Mouse (Mus musculus) MEL (cell line): ENCODE data around the gene Dnm2.
A peak's percentile ranks its signal among the peaks of the same experiment; 100 is the strongest.

ENCODE experiments used
- CTCF ChIP-seq, 3 experiments: IDR thresholded peaks in 2 of 3; conservative IDR thresholded peaks in 1 of 3; 2 replicates each; pipeline ENCODE4 v1.5.1; 2011 to 2012; ENCODE audit warnings: low read length in 3 of 3, low read depth in 2 of 3, mild to moderate bottlenecking in 2 of 3, improper control_type of control experiment in 1 of 3, inconsistent platforms in 1 of 3, mixed read lengths in 1 of 3, moderate library complexity in 1 of 3; ENCODE audit not compliant: control insufficient read depth in 1 of 3, insufficient read depth in 1 of 3, poor library complexity in 1 of 3, severe bottlenecking in 1 of 3
- ELF1 ChIP-seq: IDR thresholded peaks from 2 replicates; pipeline ENCODE4 v1.6.1; 2014; ENCODE audit warnings: low read depth, mild to moderate bottlenecking, inconsistent platforms, low read length, improper control_type of control experiment, moderate library complexity
- EP300 ChIP-seq, 2 experiments: IDR thresholded peaks; 2 replicates each; pipeline ENCODE4 v1.6.1; 2011; ENCODE audit warnings: improper control_type of control experiment in 2 of 2, low read length in 2 of 2, low read depth in 1 of 2, mild to moderate bottlenecking in 1 of 2
- GABPA ChIP-seq: IDR thresholded peaks from 2 replicates; pipeline ENCODE4 v1.6.1; 2012; ENCODE audit warnings: low read depth, mild to moderate bottlenecking, inconsistent platforms, low read length, improper control_type of control experiment, moderate library complexity
- MAX ChIP-seq: IDR thresholded peaks from 2 replicates; pipeline ENCODE4 v1.6.1; 2011; ENCODE audit warnings: low read length, improper control_type of control experiment
- NELFE ChIP-seq: IDR thresholded peaks from 2 replicates; pipeline ENCODE4 v1.6.1; 2011; ENCODE audit warnings: low read depth, low read length, improper control_type of control experiment
- POLR2A ChIP-seq, 2 experiments: IDR thresholded peaks; 2 replicates each; pipeline ENCODE4 v1.6.1; 2011 to 2012; ENCODE audit warnings: low read length in 2 of 2, mild to moderate bottlenecking in 2 of 2, control low read depth in 1 of 2, improper control_type of control experiment in 1 of 2, low read depth in 1 of 2, moderate library complexity in 1 of 2; ENCODE audit not compliant: control insufficient read depth in 1 of 2, insufficient read depth in 1 of 2, poor library complexity in 1 of 2
- POLR2AphosphoS2 ChIP-seq: IDR thresholded peaks from 2 replicates; pipeline ENCODE4 v1.6.1; 2011; ENCODE audit warnings: low read length, improper control_type of control experiment
- RCOR1 ChIP-seq: IDR thresholded peaks from 2 replicates; pipeline ENCODE4 v1.6.1; 2012; ENCODE audit warnings: low read depth, mild to moderate bottlenecking, inconsistent platforms, low read length, improper control_type of control experiment
- USF2 ChIP-seq, 2 experiments: IDR thresholded peaks; 2 replicates each; pipeline ENCODE4 v1.6.1; 2011 to 2012; ENCODE audit warnings: improper control_type of control experiment in 2 of 2, low read length in 2 of 2, borderline replicate concordance in 1 of 2, inconsistent platforms in 1 of 2, low read depth in 1 of 2, mild to moderate bottlenecking in 1 of 2; ENCODE audit not compliant: insufficient read depth in 1 of 2
- ZC3H11A ChIP-seq: IDR thresholded peaks from 2 replicates; pipeline ENCODE4 v1.6.1; 2012; ENCODE audit warnings: low read depth, mild to moderate bottlenecking, inconsistent platforms, low read length, improper control_type of control experiment
- ZMIZ1 ChIP-seq: IDR thresholded peaks from 2 replicates; pipeline ENCODE4 v1.6.1; 2012; ENCODE audit warnings: low read depth, mild to moderate bottlenecking, inconsistent platforms, low read length, improper control_type of control experiment, moderate library complexity
- ZNF384 ChIP-seq: IDR thresholded peaks from 2 replicates; pipeline ENCODE4 v1.6.1; 2012; ENCODE audit warnings: low read depth, mild to moderate bottlenecking, inconsistent platforms, low read length, improper control_type of control experiment

DNA sequence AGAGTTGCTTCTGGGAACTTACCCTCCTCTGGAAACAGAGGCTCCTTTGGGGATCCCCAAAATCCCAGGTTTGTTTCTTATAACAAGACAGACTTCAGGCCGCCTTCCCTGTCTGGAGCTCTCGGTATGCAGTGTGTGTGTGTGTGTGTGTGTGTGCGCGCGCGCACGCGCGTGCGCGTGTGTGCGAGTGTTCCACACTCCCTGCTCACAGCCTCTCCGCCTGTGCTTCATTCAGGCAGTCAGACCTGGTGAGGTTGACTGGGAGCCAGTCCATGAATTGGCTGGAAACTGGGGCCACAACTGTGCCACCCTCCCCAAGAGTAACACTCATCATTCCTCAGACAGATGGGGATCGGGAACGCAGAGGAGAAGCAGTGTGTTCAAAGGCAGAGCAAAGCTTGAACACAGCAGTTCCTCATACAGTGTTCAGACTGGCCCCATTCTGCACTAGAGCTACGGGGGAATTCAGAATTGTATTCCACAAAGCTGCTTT, 72.4 kb downstream of the Dnm2 start:
- TF ChIP-seq ZC3H11A, result no peak
- no peak for TF ChIP-seq MAX
- no peak for TF ChIP-seq GABPA
- no peak for TF ChIP-seq NELFE
- TF ChIP-seq POLR2AphosphoS2, result 0 out of 2 replicates have a peak, but pooled peaks have one; percentile 11
- no peak; a peak in 1 of 4 replicates for TF ChIP-seq POLR2A (IDR thresholded peaks at IDR 0.05; ENCODE audit: control insufficient read depth in 1 of 2, insufficient read depth in 1 of 2, low read depth in 1 of 2, low read length in 2 of 2, poor library complexity in 1 of 2)
- no peak for TF ChIP-seq ZNF384
- TF ChIP-seq CTCF (IDR thresholded peaks at IDR 0.05 in 2 of 3, conservative IDR thresholded peaks at IDR 0.05 in 1 of 3; ENCODE audit: control insufficient read depth in 1 of 3, insufficient read depth in 1 of 3, low read depth in 2 of 3, low read length in 3 of 3, poor library complexity in 1 of 3, severe bottlenecking in 1 of 3), result no peak
- TF ChIP-seq ELF1, result no peak
- TF ChIP-seq EP300 (IDR thresholded peaks at IDR 0.05; ENCODE audit: low read depth in 1 of 2, low read length in 2 of 2), result no peak
- no peak for TF ChIP-seq ZMIZ1
- TF ChIP-seq RCOR1, result no peak
- TF ChIP-seq USF2 (IDR thresholded peaks at IDR 0.05; ENCODE audit: borderline replicate concordance in 1 of 2, insufficient read depth in 1 of 2, low read depth in 1 of 2, low read length in 2 of 2), result no peak
